Mouse (Mus musculus): Measurements from ENCODE around the gene Rab7b. TPM values are rescaled to one million over a fixed set of nuclear protein-coding genes. Genes with fewer than 3 reads are reported as not detected.

Gene Rab7b
- polyA plus RNA-seq, 1 experiment, result 0.96 TPM

DNA sequence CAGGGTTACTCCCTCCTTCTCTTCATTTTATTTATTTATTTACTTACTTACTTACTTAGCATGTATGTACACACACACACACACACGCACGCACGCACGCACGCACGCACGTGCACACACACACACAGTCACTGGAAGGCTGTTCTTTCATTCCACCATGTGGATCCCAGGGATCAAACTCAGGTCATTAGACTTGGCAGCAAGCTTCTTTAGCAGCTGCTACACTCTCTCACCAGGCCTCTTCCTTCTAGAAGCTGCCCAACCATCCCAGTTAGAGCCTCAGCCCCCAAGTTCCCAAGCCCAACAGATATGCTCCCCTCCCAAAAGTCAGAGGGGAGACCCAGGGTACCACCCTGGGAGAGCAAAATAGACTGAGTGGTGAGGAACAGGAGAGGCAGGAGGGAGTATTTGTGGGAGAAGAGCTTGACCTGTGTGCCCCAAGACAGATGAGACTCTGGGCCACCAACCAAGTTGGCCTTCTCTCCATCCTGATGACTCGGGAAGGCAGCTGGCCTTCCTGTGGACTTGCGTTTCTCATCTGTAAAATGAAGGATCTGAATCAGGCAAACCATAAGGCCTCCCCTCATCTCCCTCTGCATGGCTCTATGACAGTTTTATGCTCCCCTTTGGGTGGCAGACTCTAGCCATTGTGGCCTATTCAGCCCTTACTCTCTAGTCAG lies 51.1 kb downstream of the Rab7b start:
- TF ChIP-seq CTCF (IDR thresholded peaks at IDR 0.05; ENCODE audit: borderline replicate concordance, extremely low read depth, insufficient read depth, insufficient read length) (no peak), POLR2A (IDR thresholded peaks at IDR 0.05; ENCODE audit: borderline replicate concordance, extremely low read depth, insufficient read depth, insufficient read length, poor library complexity, severe bottlenecking) (no peak)
- DNase-seq (ENCODE audit: low read depth), result no peak

DNA sequence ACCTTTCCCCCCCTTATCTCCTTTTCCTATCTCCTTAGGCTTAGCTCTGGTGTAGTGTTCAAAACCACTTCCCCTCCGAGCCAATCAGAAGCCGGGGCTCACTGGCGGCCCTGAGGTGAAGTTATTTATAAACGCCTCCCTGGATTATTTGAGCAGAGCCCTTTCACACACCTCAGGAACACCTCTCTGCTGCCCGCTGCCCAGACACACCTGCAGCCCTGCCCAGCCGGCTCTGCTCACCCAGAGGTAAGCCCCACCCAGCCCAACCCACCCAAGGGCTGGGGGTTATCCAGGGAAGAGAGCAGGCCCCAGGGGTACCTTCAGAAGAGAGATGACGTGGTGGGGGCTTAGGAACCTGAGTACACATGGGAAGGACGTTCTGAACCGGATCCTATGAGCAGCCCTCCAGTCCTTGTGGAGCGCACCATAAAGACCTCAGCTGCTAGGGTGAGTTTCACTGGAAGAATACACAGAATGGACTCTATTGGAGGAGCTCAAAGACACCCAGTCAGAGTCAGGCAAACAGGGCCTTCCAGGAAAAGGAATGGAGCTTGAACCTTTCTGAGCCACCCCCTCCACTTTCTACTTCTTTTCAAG lies 55.5 kb downstream of the Rab7b start, which contains the start of gene Slc26a9:
Slc26a9 (plus strand) TSS at position 155 of the 597 bp plus-strand sequence.
- TF ChIP-seq POLR2A (IDR thresholded peaks at IDR 0.05; ENCODE audit: borderline replicate concordance, extremely low read depth, insufficient read depth, insufficient read length, poor library complexity, severe bottlenecking) (no peak), CTCF (IDR thresholded peaks at IDR 0.05; ENCODE audit: borderline replicate concordance, extremely low read depth, insufficient read depth, insufficient read length) (no peak)

DNA sequence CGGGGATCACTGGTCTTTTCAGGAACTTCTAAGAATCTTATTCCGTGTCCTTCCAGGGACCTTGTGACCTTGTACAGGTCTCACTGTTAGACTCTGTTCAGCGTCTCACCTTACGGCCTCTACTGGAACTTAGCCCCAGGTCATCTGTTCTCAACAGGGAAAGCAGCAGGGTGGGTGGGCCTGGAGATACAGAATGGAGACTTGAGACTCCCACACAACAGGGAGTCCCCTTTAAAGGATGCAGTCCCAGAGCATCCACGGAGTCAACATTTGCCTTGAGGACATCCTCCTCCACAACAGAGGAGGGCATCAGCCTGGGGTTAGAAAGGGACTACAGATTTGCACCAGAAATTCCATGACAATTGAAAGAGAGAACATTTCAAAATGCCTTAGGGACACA lies 56.9 kb downstream of the Rab7b start:
- no peak for DNase-seq (ENCODE audit: low read depth)
- TF ChIP-seq POLR2A (IDR thresholded peaks at IDR 0.05; ENCODE audit: borderline replicate concordance, extremely low read depth, insufficient read depth, insufficient read length, poor library complexity, severe bottlenecking) (no peak), CTCF (IDR thresholded peaks at IDR 0.05; ENCODE audit: borderline replicate concordance, extremely low read depth, insufficient read depth, insufficient read length) (no peak)

More for the DNA sequence above, 55.5 kb downstream of the Rab7b start, which contains the start of gene Slc26a9:
- DNase-seq (ENCODE audit: low read depth), result no peak

DNA sequence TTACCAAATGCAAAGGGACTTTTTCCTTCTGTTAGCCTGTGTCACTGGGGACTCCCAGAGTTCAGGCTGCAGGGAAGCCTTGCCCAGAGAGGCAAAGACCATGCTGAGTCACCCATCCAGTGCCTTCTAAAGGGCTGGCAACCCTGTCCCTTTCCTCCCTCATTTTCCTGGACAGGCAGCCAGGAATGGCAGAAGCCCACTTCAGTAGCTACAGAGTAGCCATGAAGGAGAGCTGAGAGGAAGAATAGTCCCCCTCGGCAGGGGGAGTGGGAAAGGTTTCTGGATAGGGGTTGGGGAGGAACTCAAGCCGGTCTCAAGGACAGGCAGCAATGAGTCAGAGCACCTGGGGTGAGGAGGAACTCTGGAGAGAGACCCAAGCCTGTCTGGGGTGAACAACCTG lies 59.3 kb downstream of the Rab7b start:
- TF ChIP-seq POLR2A (IDR thresholded peaks at IDR 0.05; ENCODE audit: borderline replicate concordance, extremely low read depth, insufficient read depth, insufficient read length, poor library complexity, severe bottlenecking) (no peak), CTCF (IDR thresholded peaks at IDR 0.05; ENCODE audit: borderline replicate concordance, extremely low read depth, insufficient read depth, insufficient read length) (no peak)
- no peak for DNase-seq (ENCODE audit: low read depth)

DNA sequence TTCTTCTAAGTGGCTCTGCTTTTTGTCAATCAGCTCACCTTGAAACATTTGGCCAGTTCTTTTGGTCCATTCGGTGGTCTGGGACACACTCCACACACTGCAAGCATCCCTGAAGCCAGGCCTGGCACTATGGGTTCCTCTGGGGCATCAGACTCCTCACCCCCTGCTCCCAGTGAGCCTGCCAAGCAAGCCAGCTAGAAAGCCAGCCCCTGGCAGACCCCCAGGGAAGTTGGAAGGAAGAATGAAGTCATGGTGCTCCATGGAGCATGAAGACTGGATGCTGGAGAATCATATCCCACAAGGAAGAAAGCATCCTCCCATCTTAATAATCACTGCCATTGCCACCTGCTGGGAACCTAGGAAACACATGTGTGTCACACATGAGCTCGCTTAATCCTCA lies 60.1 kb downstream of the Rab7b start:
- TF ChIP-seq POLR2A (IDR thresholded peaks at IDR 0.05; ENCODE audit: borderline replicate concordance, extremely low read depth, insufficient read depth, insufficient read length, poor library complexity, severe bottlenecking), result no peak
- no peak for TF ChIP-seq CTCF (IDR thresholded peaks at IDR 0.05; ENCODE audit: borderline replicate concordance, extremely low read depth, insufficient read depth, insufficient read length)
- no peak for DNase-seq (ENCODE audit: low read depth)

DNA sequence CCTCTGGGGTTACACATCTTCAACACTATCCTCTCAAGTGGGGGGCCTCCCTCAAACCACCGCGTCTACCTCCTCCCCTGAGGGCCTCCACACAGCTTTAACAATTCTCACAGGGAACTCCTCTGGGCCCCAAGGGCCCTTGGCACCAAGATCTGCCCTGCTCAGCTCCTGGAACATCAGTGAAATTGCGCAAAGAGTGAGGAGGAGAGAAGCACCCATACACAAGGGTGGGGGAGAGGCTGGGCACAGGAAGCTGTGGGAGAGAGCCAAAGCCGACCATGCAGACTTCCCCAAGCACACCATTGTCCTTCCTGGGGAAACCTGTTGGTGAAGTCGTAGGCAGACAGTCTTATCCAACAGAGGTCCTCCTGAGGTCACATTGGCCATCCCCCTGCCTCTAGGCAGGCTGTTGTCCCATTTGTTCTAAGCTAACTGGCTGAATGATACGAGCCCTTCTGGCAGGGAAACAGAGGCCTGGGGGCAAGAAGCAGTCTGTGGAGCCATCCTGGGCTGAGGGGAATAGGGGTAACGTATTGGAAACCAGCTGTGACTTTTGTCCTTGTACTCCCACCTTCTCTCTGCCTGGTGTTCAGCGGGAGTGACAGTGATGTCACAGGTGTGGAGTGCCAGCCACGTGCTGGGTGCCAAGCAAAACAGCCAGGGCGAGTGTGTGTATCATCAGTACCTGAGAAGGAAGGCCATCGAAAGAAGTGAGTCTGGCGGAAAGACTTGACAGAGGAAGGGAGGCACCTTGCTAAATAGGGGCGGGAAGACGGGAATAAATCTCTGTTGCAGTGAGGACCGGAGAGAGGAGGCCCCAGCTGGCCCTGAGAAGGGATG lies 61.4 kb downstream of the Rab7b start:
- TF ChIP-seq POLR2A (IDR thresholded peaks at IDR 0.05; ENCODE audit: borderline replicate concordance, extremely low read depth, insufficient read depth, insufficient read length, poor library complexity, severe bottlenecking), result no peak
- TF ChIP-seq CTCF (IDR thresholded peaks at IDR 0.05; ENCODE audit: borderline replicate concordance, extremely low read depth, insufficient read depth, insufficient read length), result no peak
- no peak for DNase-seq (ENCODE audit: low read depth)

DNA sequence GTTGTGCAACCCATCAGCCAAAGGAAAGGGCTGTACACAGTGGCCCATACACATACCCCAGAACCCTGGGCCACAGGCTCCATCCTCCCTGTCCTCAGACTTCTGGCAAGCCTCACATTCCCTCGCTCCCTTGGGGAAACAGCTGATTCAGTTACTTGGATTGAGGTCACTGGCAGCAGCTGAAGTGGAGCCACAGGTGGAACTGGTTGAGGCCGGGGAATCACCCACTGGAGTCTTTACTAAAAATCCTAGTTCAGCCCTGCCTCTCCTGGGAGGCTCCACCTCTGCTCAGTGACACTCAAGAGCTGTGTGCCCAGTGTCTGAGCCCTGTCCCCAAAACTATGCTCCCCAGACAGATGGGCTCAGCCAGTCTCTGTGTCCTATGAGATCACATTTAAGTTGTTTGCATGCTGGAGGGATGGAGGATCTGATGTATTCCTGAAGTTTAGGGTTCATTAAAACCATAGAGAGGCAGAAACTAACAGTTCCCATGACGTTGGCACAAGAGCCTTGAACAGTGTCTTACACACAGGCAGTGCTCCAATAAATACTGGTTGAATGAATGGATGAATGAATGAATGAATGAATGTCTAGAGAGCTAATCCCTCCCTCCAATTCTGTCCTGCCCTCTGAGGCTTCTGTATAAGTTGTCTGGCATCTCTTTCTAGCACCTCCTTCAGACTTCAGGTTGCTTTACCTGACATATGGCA lies 62.8 kb downstream of the Rab7b start:
- DNase-seq (ENCODE audit: low read depth), result no peak

DNA sequence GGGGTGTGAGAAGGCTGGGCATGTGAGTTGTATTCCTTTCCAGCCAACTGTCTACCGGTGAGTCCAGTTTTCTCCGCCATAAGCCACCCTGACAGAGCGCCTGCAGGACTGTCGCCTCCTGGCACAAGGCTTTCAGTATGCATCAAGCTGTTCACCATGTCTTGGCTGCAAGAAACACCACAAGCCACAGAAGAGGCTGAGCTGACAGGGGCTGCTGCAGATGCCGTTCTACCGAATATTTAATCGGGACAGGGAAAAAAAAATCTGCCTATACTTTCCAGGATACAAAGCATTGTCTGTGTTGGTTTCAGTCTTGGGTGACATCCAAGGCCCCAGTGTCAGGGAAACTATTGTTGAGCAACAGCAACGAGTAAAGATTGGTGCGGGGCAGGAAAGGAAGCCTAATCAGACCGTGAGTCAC lies 63.4 kb downstream of the Rab7b start:
- TF ChIP-seq POLR2A (IDR thresholded peaks at IDR 0.05; ENCODE audit: borderline replicate concordance, extremely low read depth, insufficient read depth, insufficient read length, poor library complexity, severe bottlenecking) (no peak), CTCF (IDR thresholded peaks at IDR 0.05; ENCODE audit: borderline replicate concordance, extremely low read depth, insufficient read depth, insufficient read length) (no peak)
- DNase-seq (ENCODE audit: low read depth), result peak; percentile 77

More for the DNA sequence above, 62.8 kb downstream of the Rab7b start:
- TF ChIP-seq CTCF (IDR thresholded peaks at IDR 0.05; ENCODE audit: borderline replicate concordance, extremely low read depth, insufficient read depth, insufficient read length) (no peak), POLR2A (IDR thresholded peaks at IDR 0.05; ENCODE audit: borderline replicate concordance, extremely low read depth, insufficient read depth, insufficient read length, poor library complexity, severe bottlenecking) (no peak)

DNA sequence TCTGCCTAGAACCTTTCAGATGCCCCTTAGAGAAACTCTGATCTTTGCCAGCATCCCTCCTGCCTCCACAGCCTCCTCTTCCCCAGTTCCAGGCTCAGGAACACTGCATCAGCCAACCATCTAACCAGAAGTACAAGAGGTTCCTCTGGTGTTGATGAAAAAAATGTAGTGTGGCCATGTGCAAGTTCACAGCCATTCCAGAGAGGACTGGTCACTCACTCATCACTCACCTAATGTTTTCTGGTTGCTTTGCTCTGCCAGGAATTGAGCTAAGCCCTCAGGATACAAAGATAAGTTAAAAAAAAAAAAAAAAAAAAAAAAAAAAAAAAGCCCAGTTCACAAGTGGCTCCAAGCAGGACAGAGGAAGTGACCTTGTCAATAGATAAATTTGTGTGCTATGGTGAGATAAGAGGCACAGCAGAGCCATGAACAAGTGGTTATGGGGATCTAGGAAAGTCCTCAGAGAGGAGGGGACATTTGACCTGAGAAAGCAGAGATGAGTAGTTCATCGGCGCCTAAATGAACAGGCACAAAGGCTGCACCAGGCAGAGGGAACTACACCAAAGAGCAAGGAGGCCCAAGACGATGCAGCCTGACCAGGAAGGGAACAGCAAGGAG lies 65.8 kb downstream of the Rab7b start:
- TF ChIP-seq POLR2A (IDR thresholded peaks at IDR 0.05; ENCODE audit: borderline replicate concordance, extremely low read depth, insufficient read depth, insufficient read length, poor library complexity, severe bottlenecking), result no peak
- no peak for TF ChIP-seq CTCF (IDR thresholded peaks at IDR 0.05; ENCODE audit: borderline replicate concordance, extremely low read depth, insufficient read depth, insufficient read length)
- DNase-seq (ENCODE audit: low read depth), result no peak

DNA sequence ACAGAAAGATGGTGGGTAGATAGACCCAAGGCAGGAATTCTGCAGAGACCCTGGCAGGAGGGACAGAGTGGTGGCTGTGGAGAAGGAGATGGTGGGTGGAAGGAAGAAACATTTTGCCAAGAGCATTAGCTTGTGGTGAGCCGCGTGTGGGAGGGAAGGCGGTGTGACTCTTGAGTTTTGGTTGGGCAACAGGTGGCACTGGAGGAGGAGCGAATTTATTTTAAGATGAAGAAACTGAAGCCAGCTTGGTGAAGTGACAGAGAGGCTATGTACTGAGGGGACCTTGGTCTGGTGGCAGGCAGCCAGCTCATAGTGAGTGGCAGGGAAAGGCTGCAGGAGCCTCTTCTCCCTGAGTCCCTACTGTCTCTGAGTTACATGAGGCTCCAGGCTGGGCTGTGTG lies 66.4 kb downstream of the Rab7b start:
- no peak for DNase-seq (ENCODE audit: low read depth)
- TF ChIP-seq CTCF (IDR thresholded peaks at IDR 0.05; ENCODE audit: borderline replicate concordance, extremely low read depth, insufficient read depth, insufficient read length) (no peak), POLR2A (IDR thresholded peaks at IDR 0.05; ENCODE audit: borderline replicate concordance, extremely low read depth, insufficient read depth, insufficient read length, poor library complexity, severe bottlenecking) (no peak)
